Mouse (Mus musculus) stomach, embryonic 15.5 days (tissue): Measurements from ENCODE around the gene Tnp1. TPM values are rescaled to one million over a fixed set of nuclear protein-coding genes. Genes with fewer than 3 reads are reported as not detected.

Source experiments
- ATAC-seq: fragments of 200-750 bp; cut with Nextera tagmentation; 2 replicates; pipeline ENCODE4 v1.8.0; 2017; ENCODE audit warnings: low read depth, moderate number of reproducible peaks, moderate TSS enrichment; ENCODE audit not compliant: insufficient read depth, low FRiP score
- H3K27ac ChIP-seq: fragments of 300-500 bp; sonication (generic); 2 replicates; pipeline ENCODE4 v1.5.1; 2015; ENCODE audit warnings: mild to moderate bottlenecking, inconsistent platforms
- H3K27me3 ChIP-seq: fragments of 300-500 bp; sonication (generic); replicated peaks from 2 replicates; pipeline ENCODE4 v1.6.1; 2015; ENCODE audit warnings: inconsistent platforms
- H3K36me3 ChIP-seq: fragments of 300-500 bp; sonication (generic); 2 replicates; pipeline ENCODE4 v1.6.1; 2015; ENCODE audit warnings: inconsistent platforms
- H3K4me1 ChIP-seq: fragments of 300-500 bp; sonication (generic); 2 replicates; pipeline ENCODE4 v1.6.1; 2015; ENCODE audit warnings: inconsistent platforms
- H3K4me2 ChIP-seq: fragments of 300-500 bp; sonication (generic); 2 replicates; pipeline ENCODE4 v1.6.1; 2015; ENCODE audit warnings: mild to moderate bottlenecking, inconsistent platforms
- H3K4me3 ChIP-seq: fragments of 300-500 bp; sonication (generic); replicated peaks from 2 replicates; pipeline ENCODE4 v1.5.1; 2015; ENCODE audit warnings: inconsistent platforms
- H3K9ac ChIP-seq: fragments of 300-500 bp; sonication (generic); 2 replicates; pipeline ENCODE4 v1.6.1; 2015; ENCODE audit warnings: inconsistent platforms
- H3K9me3 ChIP-seq: fragments of 300-500 bp; sonication (generic); 2 replicates; pipeline ENCODE4 v1.6.1; 2016; ENCODE audit warnings: inconsistent platforms
- WGBS: fragments of 180-500 bp; shearing (Covaris S2); methylation state at CpG from one replicate; pipeline ENCODE4 v1.1.7; 2015; 5-methylcytosine and 5-hydroxymethylcytosine counted together
- polyA plus RNA-seq: library from polyadenylated mRNA; unstranded; fragments of >200 nt; fragmentation: Nextera tagmentation; extraction: Ambion mirVana; gene quantifications from 2 replicates; pipeline ENCODE4 v1.2.1, GENCODE M21; 2015

Gene Tnp1
- polyA plus RNA-seq, 1 experiment from 2014 or later, result not detected

DNA sequence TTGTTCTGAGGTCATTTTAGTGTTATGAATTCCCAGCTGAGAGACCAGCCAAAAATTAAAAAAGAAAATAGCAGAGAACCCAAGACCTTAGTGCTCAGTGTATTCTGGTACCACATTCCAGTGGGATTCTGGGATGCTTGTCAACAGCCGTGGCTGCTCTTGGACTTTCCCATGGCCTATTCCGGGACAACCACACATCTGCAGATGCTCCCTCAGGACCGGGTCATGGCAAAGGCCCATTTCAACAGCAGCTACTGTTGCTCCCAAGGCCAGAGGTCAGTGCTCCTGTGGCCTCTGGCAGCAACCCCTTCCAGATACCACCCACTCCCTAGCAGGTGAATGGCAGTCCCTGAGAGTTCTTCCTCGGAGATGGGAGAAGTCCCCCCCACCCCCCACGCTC is 13.7 kb downstream of the Tnp1 start:
- WGBS, result 74% methylated on average over 5 of the region's 5 CpGs
- Histone ChIP-seq H3K27me3 (no peaks in the 10 kb centered on the region), H3K4me2 (no peak overlapping the region), H3K9me3 (no peaks in the 10 kb centered on the region), H3K9ac (no peak overlapping the region), H3K27ac (no peak overlapping the region), H3K4me1 (no peaks in the 10 kb centered on the region), H3K4me3 (no peak overlapping the region), H3K36me3 (no peaks in the 10 kb centered on the region)
- ATAC-seq, result no peak

DNA sequence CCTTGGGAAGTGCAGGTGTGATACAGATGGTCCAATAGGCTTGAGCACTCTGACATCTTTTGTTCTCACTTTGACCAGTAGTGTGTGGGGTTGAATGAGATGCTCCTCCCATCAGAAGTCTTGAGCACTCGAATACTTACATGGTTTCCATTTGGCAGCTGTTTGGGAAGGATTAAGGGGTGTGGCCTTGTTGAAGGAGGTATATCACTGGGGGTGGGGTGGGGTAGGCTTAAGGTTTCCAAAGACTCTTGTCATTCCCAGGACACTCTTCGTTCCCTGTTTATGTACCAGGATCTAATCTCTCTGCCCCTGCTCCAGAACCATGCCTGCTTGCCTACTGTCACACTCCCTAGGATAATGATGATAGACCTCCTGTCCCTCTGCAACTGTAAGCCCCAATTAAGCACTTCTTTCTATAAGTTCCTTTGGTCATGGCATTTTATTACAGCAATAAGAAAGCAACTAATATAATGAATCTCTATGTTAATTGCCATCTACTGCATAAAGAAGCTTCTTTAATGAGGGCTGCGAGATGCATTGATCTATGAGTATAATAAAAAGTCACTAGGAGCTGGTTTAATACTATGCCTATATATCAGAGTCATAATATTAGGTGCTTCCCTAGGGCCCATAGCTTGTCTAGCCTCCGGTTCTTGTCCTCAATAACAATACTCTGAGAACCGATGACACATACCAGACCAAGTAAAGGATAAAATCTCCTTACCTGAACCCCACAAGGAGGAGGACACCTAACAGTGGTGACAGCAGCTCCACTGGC is 20.8 kb downstream of the Tnp1 start:
- Histone ChIP-seq H3K4me2 (no peak overlapping the region), H3K9ac (no peak overlapping the region), H3K27me3 (no peaks in the 10 kb centered on the region), H3K9me3 (no peaks in the 10 kb centered on the region), H3K4me3 (no peak overlapping the region), H3K27ac (no peak overlapping the region), H3K4me1 (no peaks in the 10 kb centered on the region), H3K36me3 (no peaks in the 10 kb centered on the region)
- ATAC-seq, result no peak
- 88% methylated on average over 5 of the region's 5 CpGs for WGBS

DNA sequence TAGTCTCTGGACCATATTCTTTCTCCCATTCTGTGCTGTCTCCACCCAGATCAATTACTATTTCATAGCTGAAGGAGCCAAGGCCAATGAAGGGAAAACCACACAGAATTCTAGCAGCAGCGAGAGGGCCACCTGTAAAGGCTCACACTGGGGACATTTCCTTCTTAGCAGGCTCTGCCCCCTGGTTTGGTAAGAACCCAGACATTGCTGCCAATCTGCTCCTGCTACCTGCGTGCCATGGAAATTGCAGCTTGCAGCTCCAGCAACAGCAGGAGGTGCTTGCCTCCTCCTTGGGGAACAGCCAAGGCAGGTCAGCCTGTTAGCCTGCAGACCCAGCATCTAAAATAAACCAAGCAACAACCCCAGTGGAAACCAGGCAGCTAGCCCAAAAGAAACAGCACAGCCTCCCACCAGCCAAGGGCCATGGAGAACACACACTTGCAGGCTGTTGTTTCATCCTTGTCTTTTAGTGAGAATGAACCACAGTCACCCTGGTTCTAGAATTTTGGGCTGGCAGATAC is 22.7 kb downstream of the Tnp1 start:
- Histone ChIP-seq H3K4me2 (no peak overlapping the region), H3K27me3 (no peaks in the 10 kb centered on the region), H3K4me3 (no peak overlapping the region), H3K9me3 (no peaks in the 10 kb centered on the region), H3K4me1 (no peaks in the 10 kb centered on the region), H3K36me3 (no peaks in the 10 kb centered on the region), H3K9ac (no peak overlapping the region), H3K27ac (no peak overlapping the region)
- ATAC-seq, result no peak
- WGBS, result 67% methylated on average over 2 of the region's 2 CpGs

DNA sequence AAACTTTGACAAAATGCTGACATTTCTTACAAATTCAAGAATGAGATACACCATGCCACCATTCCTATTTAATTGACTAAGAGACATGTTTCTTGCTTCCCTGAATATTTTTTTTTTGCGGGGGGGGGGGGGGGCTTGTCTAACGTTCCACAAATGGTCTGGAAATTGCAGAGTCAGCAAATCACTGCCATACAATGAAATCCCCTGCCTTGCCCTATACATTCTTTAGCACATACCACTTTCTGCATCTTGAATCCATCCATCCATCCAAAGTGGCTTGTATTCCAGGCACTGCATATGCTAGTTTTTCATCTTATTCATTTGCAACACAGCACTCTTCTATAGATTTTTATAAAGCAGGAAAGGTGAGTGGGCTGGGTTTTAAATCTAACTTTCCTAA is 23.5 kb downstream of the Tnp1 start:
- ATAC-seq, result no peak
- Histone ChIP-seq H3K9me3 (no peaks in the 10 kb centered on the region), H3K9ac (no peak overlapping the region), H3K27me3 (no peaks in the 10 kb centered on the region), H3K27ac (no peak overlapping the region), H3K4me1 (no peaks in the 10 kb centered on the region), H3K36me3 (no peaks in the 10 kb centered on the region), H3K4me3 (no peak overlapping the region), H3K4me2 (no peak overlapping the region)
- WGBS, result 29% methylated on average over 2 of the region's 2 CpGs

DNA sequence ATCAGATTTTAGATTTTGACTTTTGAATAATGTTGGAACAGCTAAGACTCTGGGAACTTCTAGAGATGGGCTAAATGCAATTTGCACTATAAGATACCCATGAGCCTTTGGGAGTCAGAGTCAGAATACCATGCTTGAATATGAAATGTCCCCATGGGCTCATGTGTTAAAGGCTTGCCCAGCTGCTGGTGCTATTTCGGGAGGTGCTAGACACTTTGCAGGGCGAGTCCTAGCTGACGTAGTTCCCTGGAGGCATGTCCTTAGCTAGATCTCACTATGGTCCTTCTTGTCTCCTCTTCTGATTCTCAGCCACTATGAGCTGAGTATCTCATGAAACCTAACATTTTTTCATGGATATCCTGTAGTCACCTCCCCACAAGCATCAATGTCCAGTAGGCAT is 26.8 kb downstream of the Tnp1 start:
- ATAC-seq, result no peak
- no peaks in the 10 kb centered on the region for H3K9me3 ChIP-seq
- no peaks in the 10 kb centered on the region for H3K27me3 ChIP-seq
- H3K27ac ChIP-seq, result no peak overlapping the region
- no peak overlapping the region for H3K4me3 ChIP-seq
- 88% methylated on average over 3 of the region's 3 CpGs for WGBS
- H3K4me1 ChIP-seq, result no peaks in the 10 kb centered on the region
- H3K36me3 ChIP-seq, result no peaks in the 10 kb centered on the region
- no peak overlapping the region for H3K4me2 ChIP-seq
- H3K9ac ChIP-seq, result no peak overlapping the region

DNA sequence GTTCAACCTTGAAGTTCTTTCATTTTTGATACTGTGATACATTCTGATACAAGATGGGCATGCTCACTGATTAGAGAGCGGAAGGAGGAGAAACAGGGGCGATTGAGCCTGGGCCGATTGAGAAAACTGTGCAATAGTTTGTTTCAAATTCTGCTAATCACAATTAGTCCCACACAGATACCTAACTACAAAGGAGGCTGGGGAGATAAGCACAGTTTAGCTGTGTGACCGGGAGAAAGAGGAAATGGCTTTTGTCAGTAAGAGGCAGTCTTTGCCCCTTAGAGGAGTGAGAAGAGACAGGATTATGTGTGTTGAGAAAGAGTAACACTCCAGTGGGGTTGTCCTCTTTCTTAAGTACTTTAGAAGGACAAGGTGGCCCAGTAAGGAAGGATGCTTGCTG is 29.0 kb downstream of the Tnp1 start:
- Histone ChIP-seq H3K27me3 (no peaks in the 10 kb centered on the region), H3K4me1 (no peaks in the 10 kb centered on the region), H3K27ac (no peak overlapping the region), H3K36me3 (no peaks in the 10 kb centered on the region), H3K4me3 (no peak overlapping the region), H3K9ac (no peak overlapping the region), H3K4me2 (no peak overlapping the region), H3K9me3 (no peaks in the 10 kb centered on the region)
- ATAC-seq, result no peak
- WGBS, result 80% methylated on average over 4 of the region's 4 CpGs

DNA sequence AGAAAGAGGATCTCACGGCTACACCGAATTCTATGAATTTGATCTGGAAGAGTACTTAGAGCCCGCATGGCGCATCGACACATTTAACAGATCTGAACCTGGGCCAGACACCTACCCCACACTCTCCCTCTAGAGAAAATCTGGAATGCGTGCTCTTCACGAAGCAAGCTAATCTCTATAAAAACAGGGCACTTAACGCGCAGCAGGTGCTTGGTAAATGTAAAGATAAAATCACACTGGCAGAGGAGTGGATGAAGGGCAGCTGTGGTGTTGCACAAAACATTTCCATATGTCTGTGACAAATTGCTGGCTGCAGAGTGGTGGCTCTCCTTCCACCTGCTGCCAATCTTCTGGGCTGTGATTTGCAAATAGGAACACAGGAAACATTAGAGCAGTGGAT is 36.8 kb downstream of the Tnp1 start:
- H3K4me2 ChIP-seq, result no peak overlapping the region
- no peak overlapping the region for H3K27ac ChIP-seq
- H3K9ac ChIP-seq, result no peak overlapping the region
- WGBS, result 71% methylated on average over 9 of the region's 9 CpGs
- no peak for ATAC-seq
- H3K4me1 ChIP-seq, result no peaks in the 10 kb centered on the region
- H3K36me3 ChIP-seq, result no peaks in the 10 kb centered on the region
- no peak overlapping the region for H3K4me3 ChIP-seq
- no peaks in the 10 kb centered on the region for H3K9me3 ChIP-seq
- H3K27me3 ChIP-seq, result no peaks in the 10 kb centered on the region

DNA sequence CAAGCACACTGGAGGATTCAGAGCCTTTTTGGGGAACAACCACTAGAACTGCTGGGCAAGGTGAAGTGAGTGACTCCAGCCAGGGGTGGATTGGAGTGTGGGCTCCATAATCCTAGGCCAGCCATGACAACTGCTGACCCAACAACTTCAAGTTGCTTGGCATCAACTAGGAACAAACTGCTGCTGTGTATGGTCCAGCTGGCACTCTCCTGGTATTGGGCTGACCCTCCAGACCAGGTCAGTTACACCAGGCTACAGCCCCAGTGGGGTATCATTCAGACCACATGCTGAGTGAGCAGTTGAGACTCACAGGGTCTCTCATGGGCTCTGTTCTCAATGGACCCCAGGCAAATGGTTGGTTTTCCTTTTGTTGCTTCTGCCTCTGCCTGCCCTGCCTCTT is 41.5 kb downstream of the Tnp1 start:
- no peaks in the 10 kb centered on the region for H3K9me3 ChIP-seq

DNA sequence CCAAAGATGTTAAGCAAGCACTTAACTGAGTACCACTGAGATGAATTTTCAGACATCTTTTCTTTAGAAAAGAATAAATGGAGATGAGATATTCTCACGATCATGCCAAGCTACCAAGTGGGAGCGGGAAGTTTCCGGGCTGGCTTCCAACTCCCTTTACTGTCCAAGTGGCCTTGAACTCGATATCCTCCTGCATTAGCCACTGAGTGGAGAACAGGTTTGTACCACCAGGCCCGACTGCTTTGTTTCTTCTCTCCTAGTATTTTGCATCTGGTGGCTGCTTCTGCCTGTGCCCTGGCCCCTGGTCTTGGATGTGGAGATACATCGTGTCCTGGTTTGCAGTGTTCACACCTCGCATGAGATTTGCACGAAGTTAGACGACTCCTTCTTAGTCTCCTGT is 45.2 kb downstream of the Tnp1 start:
- WGBS, result 74% methylated on average over 9 of the region's 9 CpGs
- ATAC-seq, result no peak
- Histone ChIP-seq H3K9ac (no peak overlapping the region), H3K27me3 (no peaks in the 10 kb centered on the region), H3K4me3 (no peak overlapping the region), H3K27ac (no peak overlapping the region), H3K9me3 (no peaks in the 10 kb centered on the region), H3K4me1 (peaks cover 5% of the 10 kb centered on the region), H3K4me2 (no peak overlapping the region), H3K36me3 (no peaks in the 10 kb centered on the region)

More for the DNA sequence above, 41.5 kb downstream of the Tnp1 start:
- Histone ChIP-seq H3K4me3 (no peak overlapping the region), H3K27ac (no peak overlapping the region), H3K4me2 (no peak overlapping the region), H3K36me3 (no peaks in the 10 kb centered on the region), H3K27me3 (no peaks in the 10 kb centered on the region), H3K9ac (no peak overlapping the region), H3K4me1 (peaks cover 5% of the 10 kb centered on the region)
- ATAC-seq, result no peak

DNA sequence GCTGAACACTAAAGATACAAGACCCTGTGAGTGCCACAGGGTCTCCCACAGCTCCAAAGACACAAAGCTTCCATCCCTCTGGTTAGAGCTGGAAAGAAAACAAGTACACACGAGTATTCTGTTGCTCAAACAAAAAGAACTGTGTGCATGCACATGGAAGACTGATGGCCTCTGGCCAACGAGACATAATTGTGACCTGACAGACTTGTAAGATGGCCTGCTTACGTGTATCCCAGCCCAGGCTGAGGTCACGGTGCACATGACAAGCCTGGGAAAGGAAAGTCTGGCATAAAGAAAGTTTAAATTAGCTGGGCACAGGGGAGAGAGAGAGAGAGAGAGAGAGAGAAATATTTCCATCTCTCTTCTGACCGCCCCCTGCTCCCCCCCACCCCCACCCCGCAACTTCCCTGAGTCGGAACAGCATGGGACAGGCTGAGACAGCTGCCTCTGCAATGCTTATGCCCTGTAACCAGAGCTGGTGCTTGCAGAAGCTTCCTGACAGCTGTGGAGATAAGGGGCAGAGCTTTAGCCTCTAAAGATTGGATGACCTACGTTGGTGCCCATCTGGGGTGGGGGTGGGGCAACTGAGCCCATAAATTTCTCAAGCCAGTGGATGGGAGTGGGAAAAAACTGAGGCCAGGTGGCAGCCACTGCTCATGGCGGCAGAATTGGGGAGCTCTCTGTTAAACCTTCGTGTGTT is 46.4 kb downstream of the Tnp1 start:
- ATAC-seq, result no peak; the same call in 1 of the 2 replicates

DNA sequence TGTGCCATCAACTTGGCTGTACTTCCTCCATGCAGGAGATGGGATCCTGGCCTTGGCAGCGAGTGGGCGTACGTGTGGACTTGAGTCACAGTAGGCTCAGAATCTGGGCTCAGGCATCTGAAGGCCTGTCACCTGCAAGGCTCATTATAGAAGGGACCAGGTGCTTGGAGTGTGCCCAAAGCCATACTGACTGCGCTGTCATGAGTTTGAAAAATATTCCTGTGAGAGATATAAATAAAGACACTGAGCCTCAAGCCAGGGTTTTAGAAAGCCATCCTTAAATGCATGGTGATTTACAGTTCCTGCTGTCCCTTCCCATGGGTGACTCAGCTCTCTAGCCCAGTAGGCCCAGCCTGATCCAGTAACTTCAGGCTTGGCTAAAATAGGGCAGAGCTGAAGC is 49.3 kb downstream of the Tnp1 start:
- Histone ChIP-seq H3K36me3 (no peaks in the 10 kb centered on the region), H3K4me3 (no peak overlapping the region), H3K4me1 (peaks cover 12% of the 10 kb centered on the region), H3K27me3 (no peaks in the 10 kb centered on the region), H3K9me3 (no peaks in the 10 kb centered on the region), H3K4me2 (no peak overlapping the region), H3K9ac (no peak overlapping the region), H3K27ac (no peak overlapping the region)
- ATAC-seq, result no peak
- WGBS, result 77% methylated on average over 4 of the region's 4 CpGs

More for the DNA sequence above, 46.4 kb downstream of the Tnp1 start:
- H3K4me3 ChIP-seq, result no peak overlapping the region
- no peaks in the 10 kb centered on the region for H3K9me3 ChIP-seq
- no peak overlapping the region for H3K9ac ChIP-seq
- 15% methylated on average over 10 of the region's 10 CpGs for WGBS
- peaks cover 5% of the 10 kb centered on the region for H3K4me1 ChIP-seq
- H3K27me3 ChIP-seq, result no peaks in the 10 kb centered on the region
- no peak overlapping the region for H3K4me2 ChIP-seq
- H3K36me3 ChIP-seq, result no peaks in the 10 kb centered on the region
- H3K27ac ChIP-seq, result no peak overlapping the region
